Mouse (Mus musculus) thymus, adult 2 months (tissue): ENCODE measurements around the gene Ambra1.

ENCODE experiments used
- CTCF ChIP-seq: fragments of 200-500 bp; IDR thresholded peaks from 2 replicates; pipeline ENCODE4 v1.5.1; 2012; ENCODE audit warnings: mild to moderate bottlenecking, control low read depth, low read length, moderate library complexity, borderline replicate concordance; ENCODE audit not compliant: control insufficient read depth, poor library complexity, insufficient read depth; ENCODE audit errors: extremely low read depth
- POLR2A ChIP-seq: fragments of 200-500 bp; IDR thresholded peaks from 2 replicates; pipeline ENCODE4 v1.6.1; 2012; ENCODE audit warnings: mild to moderate bottlenecking, low read length, control low read depth, moderate library complexity; ENCODE audit not compliant: control insufficient read depth, poor library complexity, insufficient read depth; ENCODE audit errors: extremely low read depth

- TF ChIP-seq CTCF (no peak), POLR2A (no peak)
Observed at GRCm38 (mm10) chr2:91723951-91724350, 6.0 kb upstream of the Ambra1 start.
